Mouse (Mus musculus) megakaryocyte, embryonic 14.5 days (primary cell): ENCODE data around the gene 0610010K14Rik.
A peak's percentile ranks its signal among the peaks of the same experiment; 100 is the strongest.

Experiments
- FLI1 ChIP-seq: IDR thresholded peaks from 2 replicates; pipeline ENCODE4 v1.6.1; 2012; ENCODE audit warnings: low read length, inconsistent platforms, mixed read lengths
- GATA1 ChIP-seq: IDR thresholded peaks from 3 replicates; pipeline ENCODE4 v1.6.1; 2012; ENCODE audit warnings: mixed read lengths, low read length, inconsistent platforms, borderline replicate concordance

GRCm38 (mm10) chr11:70237457-70238167, at the start of gene 0610010K14Rik:
- no peak for TF ChIP-seq GATA1
- TF ChIP-seq FLI1, result peak; percentile 79; the same call in 1 of the 2 replicates
